Mouse (Mus musculus) embryonic fibroblast, embryonic 13.5 days (primary cell): Measurements from ENCODE around the gene Rpl13a.

Experiments
- CTCF ChIP-seq: IDR thresholded peaks from 2 replicates; pipeline ENCODE4 v1.5.1; 2011; ENCODE audit warnings: mild to moderate bottlenecking, control low read depth, low read length, moderate library complexity, borderline replicate concordance; ENCODE audit not compliant: insufficient read depth
- POLR2A ChIP-seq: IDR thresholded peaks from 2 replicates; pipeline ENCODE4 v1.6.1; 2011; ENCODE audit warnings: low read depth, mild to moderate bottlenecking, control low read depth, low read length, moderate library complexity

DNA sequence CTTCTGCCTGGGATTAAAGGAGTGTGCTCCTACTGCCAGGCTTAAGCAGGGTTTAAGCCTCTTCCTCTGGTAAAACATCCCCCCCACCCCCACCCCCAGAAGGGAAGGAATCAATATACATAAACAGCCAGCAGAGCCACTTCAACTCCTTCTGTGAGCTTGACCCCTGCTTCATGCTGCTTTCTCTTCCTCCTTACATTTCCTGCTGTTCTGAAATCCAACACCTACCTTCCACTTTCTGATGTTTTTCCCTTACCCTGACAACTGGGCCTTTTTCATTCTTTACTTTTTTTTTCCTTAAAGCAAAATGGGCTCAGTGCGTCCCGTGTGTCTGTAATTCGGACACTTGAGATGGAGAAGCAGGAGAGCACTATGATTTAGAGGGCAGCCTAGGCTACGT, 21.8 kb upstream of the Rpl13a start:
- TF ChIP-seq POLR2A: no peak
- no peak for TF ChIP-seq CTCF
